Mouse (Mus musculus) urinary bladder, adult 18-20 months (tissue): Measurements from ENCODE around the gene Polg2.
"Not testable (repeated sequence)": the region's sequence is repeated elsewhere in the genome, so short reads cannot be mapped to it uniquely, and the experiment has no call there.

Experiments used
- DNase-seq, 2 experiments: peaks; one replicate each; pipeline ENCODE4 v3.0.0; 2022; ENCODE audit warnings: low spot score in 2 of 2, mixed read lengths in 2 of 2

Gene Polg2

DNA sequence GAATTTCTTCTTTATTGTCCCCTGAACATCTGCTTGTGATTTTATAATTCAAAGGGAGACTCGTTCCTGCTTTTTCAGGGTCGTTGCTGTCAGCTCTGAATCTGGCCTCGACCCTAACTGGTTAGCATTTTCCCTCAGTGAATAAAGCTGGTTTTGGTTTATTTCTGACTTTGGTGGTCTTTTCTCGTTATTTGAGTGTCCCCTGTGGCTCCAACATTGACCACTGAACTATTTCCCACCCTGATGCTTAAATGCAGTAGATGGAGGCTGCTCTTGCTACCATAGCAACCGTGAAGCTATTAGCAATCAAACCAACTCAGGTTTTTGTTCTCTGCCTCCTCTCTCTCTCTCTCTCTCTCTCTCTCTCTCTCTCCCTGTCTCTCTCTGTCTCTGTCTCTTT is 51.4 kb downstream of the Polg2 start:
- DNase-seq = no peak

DNA sequence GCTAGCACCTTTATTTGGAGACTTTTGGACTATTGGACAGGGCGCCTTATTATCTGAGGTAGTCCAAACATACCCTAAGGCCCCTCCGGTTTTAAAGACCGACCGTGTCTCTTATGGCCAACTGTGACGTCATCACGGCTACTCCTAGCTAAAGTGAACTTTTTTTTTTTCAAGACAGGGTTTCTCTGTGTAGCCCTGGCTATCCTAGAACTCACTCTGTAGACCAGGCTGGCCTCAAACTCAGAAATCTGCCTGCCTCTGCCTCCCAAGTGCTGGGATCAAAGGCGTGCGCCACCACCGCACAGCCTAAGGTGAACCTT is 54.5 kb downstream of the Polg2 start:
- not testable (repeated sequence) for DNase-seq

DNA sequence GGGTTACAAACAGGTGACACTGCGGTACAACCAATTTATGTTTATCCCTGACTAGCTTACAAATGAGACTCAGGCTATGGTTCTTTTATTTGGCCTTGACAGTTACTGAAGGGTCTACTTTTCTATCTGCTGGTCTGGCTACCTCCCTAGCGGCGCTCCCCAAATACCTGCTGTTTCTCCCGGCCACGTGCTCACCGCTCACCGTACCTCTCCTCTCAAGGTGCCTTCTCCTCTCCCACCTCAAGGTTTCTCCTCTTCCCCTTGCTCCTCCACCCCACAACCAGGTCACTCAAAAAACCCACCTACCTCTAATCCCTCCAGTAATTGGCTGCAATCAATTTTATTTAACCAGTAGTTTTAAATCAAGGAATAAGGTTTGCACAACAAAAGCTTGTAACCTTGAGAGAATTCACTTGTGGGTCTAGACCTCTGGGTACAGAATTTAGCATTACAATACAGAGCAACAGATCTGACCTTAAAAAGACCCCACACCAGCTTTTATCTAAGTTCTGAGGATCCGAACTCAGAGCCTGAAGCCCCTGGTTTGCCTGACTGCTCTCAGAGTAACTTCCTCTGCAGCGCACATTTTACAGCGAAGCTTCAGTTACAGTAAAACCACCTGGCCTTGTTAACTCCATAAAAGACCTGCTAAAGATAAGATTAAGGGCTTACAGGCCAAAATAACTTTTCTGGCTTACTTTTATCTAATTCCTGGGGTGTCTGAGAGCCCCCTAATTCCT is 55.0 kb downstream of the Polg2 start:
- DNase-seq = no peak

DNA sequence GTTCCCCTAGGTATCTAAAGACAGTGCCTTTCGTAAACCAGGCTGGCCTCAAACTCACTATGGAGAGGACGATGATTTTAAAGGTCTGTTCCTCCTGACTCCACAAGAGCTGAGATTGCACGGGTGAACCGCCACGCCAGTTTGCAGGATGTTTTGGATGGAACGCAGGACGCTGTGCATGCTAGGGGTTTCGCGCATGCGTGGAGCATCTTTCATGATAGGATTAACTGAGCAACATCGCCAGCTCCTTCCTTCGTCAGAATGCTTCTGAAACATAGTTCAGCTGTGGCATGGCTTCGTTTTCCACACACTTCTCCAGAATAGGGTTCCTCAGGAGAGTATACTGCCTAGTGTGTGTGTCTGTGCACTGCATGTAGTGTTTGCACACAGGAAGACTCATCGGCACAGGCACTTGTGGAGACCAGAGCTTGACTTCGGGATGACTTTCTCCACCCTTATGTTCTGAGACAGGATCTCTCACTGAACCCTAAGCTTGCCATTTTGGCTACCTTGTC is 55.7 kb downstream of the Polg2 start:
- DNase-seq = no peak

DNA sequence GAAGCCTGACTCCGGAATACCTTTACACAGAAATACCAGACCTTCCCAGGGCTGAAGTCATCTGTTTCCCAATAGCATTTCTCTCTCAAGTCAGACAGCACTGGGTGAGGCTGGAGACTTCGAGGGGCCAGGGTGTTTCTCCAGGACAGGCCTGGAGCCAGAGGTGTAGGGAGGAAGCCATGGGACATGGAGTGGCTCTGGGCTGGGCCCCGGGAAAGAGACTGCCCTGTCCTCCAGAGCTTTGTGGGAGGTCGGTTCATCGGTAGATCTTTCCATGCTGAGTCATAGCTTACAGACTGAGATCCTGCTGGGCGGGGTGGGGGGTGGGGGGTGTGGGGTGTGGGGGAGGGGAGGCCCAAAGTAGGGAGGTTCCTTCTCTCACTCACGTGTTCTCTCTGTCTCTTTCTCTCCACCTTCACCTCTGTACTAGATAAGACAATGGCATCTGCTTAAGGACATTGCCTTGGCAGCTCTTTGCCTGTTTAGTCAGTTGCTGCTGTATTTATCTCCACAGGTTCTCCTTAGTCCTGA is 56.4 kb downstream of the Polg2 start:
- peak; percentile 58 to 66 for DNase-seq

DNA sequence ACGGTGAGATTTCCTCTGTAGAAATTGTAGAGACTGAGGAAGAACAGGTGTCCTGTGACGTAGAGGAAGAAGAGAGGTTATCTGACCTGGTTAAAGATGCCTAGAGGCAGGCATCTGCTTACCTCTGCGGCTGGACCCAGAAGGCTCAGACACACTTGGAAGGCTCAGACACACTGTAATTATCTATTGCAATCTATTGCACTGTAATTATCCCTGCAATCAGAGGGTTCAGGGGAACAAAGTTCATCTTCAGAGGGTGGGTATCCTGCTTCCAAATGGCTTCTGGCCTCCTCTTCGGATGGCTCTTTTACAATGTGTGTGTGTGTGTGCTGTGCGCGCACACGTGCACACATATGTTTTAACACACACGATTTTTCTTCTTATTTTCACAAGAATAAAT is 59.0 kb downstream of the Polg2 start:
- no peak for DNase-seq
